Mouse (Mus musculus) kidney, postnatal 36 days (tissue): ENCODE data around the gene Gm43517.

Experiments used
- DNase-seq, 2 experiments: peaks; one replicate each; pipeline ENCODE4 v3.0.0; 2021 to 2022; ENCODE audit warnings: mixed read lengths in 2 of 2

The Gm43517 gene

DNA sequence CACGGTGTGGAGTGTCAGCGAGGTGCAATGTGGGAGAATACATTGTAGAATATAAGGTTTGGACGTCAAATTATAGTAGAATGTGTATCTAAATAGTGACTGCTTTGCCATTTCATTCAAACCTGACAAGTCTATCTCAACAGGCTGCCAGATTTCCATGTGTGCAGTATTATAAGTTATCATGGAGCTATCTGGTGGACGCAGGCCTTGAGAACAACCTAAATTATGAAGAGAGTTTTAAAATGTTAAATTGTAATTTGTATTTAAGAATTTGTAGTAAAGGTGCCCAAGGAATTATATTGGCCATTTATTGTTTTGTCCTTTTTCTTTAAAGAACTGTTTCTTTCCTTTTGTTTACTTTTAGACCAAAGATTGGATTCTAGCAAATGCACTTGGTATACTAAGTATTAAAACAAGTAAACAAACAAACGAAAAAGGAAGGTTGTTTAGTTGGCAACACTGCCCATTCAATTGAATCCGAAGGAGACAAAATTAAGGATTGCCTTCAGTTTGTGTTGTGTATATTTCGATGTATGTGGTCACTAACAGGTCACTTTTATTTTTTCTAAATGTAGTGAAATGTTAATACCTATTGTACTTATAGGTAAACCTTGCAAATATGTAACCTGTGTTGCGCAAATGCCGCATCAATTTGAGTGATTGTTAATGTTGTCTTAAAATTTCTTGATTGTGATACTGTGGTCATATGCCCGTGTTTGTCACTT is 1.3 kb downstream of the Gm43517 start:
- DNase-seq, result no peak

DNA sequence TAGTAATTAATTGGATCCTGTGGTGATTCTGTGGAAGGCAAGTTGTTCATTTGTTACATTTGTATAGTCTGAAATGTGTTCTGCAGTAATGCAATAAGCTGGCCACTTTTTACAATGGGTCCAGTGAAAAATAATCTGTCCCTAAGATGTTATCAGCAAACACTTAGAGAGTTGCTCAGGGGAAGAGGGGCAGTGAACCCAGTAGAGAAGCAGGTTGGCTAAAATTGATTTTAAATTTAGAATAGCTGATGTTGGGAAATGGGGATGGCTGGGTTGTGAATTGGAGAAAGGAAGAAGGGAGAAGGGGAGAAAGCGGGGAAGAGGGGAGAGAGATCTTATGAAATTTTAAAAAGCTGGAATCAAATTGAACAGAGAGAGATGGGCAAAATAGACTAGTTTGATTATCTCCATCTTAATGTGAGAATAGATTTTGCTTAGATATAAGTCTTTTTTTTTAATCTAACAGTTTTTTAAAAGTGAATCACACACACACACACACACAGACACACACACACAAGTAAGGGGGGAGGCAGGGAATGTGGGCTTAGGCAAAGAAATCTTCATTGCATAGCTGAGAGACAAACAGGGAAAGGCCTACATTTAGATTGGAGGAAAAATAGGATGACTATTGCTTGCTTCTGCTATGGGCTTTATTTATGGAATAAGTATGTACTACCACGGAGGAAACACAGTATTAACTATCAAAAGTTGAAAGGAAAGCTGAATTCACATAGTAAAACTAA is 3.1 kb downstream of the Gm43517 start:
- DNase-seq, result no peak

DNA sequence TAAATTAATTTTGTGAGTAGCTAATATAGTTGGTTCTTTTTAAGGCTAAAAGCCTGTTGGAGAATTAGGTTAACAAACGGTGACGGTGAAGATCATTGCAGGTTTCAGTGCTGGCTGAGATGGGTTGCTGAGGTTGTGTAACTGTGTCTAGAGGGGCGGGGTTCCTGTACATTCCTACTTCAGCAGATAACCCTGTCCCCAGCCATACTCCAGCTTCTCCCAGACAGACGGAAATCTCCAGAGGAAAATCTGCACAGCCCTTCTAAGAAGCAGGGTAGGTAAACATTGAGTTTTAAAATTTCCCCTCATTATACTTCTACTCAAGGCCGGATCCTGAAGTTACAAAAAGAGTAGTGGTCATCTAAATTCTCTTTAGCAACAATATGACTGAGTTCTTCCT is 4.7 kb downstream of the Gm43517 start:
- DNase-seq, result no peak

DNA sequence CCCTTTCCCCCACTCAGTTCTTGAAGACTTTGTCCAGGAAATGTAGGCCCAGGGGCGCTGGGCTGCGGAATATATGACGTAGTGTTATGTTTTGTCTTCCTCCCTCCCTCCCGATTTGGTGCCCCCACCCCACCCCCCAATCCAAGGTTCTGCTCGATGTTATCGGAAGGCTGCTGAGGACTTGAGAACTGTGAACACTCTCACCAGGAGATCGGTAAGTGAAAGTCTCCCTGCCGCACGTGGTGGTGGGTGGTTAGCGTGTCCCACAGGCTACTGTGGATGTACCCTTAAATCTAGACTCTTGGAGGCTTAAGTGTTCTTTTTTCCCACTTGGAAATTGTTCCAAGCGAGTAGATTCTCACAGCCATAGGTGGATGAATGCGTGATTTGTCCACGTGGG is 5.3 kb downstream of the Gm43517 start:
- DNase-seq, result no peak

DNA sequence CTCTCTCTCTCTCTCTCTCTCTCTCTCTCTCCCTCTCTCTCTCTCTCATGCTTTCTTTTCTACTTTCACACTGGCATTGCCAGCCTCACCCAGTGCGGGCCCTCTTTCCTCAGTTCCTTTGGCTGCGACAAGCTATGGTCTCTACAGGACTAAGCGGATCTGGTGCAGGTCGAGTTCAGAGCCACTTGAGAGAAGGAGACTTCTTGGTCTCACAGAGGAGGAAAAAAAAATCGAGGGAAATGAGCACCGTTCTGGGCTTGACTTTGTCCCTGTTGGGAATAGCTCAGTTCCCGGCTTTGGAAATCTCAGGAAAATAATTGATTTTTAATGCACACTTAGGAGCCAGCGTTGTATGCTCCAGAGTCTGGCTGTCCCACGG is 5.9 kb downstream of the Gm43517 start:
- DNase-seq, result no peak

DNA sequence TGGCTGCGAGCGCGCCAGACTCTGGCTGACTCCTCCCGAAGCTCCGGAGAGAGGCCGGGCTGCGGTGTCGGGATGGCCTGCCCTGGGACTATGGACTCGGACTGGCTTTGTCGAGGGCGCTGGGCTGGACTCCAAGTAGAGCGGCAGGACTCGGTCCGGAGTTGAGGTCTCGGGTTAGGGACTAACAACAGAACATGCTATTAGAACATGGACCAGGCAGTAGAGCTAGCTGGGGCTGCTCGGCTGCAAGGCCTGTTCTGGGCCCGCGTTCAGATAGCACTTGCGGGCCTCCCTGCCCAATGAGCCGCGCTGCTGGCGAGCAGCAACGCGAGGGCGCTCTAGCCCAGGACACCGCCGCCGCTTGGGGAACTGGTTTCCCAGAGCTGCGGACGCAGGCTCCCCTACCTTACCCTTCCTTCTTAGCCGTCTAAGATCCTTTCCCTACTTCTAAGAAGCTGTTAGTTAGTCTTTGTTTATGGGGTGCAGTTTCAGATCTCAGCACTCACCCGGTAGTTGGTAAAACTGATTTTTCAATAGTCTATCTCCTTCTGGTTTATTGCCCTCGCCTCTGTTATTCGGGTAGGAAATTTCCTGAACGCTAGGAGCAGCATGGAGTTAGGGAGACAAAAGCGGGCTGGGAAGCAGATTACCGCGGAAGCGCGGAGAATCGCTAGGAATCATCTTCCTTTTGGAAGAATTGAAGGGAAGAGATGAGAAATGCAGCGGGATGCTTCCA is 6.5 kb downstream of the Gm43517 start:
- peak; percentile 59 to 79 for DNase-seq

DNA sequence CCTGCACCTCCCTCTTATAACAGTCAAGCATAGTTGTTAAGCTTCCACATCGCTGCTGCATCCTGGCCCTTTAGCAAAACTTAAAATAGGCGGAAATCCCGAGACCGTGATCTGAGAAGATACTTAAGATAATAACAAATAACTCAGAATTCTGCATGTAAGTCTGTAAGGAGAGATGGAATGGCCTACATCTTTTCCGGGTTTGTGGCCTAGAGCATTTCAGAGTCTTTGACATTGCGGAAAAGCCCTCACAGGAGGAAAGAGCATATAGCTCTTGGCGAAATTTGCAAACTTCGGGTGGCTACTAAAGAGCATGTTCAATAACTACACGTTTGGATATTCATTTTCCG is 7.0 kb downstream of the Gm43517 start:
- no peak for DNase-seq

DNA sequence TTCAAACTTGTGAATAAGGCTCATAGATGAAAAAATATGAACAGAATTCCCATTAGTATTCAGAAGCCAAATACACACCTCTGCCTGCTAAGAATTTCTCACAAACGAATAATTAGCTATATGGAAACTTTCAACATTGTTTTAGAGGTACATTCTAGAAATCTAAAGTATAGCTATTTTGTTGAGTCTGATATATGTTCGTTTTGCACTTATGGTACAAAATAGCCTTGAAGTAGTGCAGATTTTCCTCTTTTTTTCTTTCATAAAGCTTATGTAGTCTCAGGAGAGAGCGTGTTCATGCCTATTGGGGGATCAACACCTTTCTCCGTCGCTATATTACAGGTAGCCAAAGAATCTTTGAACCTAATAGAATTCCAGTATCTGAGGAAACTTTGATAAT is 7.9 kb downstream of the Gm43517 start:
- no peak for DNase-seq

DNA sequence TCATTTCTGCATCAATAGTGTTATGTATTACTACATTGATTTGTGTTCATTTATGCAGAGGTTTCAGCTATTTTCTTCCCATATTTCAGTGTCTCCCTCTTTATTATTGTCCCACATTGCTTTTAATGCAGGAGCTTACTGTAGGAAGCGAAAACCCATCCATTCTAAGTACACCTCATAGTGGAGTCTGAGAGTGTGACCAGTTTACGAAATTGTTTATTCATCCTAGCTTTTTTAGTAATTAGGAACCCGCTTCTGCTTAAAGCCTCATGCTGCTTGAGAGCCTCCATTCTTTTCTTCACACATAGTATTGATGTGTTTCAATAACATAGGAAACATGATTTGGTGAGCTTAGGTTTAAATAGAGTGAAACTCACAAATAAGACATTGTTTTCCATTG is 8.7 kb downstream of the Gm43517 start:
- DNase-seq, result no peak

DNA sequence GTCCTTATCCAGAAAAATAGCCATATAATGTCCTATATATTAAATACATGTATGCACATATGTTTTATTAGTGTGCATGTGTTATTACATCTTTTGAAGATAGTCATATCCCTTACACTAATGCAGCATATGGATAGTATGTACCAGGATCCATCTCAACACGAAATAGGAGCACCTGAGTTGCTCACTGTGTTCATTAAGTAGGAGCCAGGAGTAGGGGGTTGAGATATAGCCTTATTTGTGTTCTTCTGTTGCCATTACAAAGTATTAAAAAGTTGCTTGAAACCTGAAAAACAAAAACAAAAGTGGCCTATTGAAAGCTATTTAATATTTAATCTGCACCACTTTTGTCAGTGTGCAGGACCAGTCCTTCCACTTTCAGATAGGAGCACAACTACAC is 9.2 kb downstream of the Gm43517 start:
- DNase-seq, result no peak

DNA sequence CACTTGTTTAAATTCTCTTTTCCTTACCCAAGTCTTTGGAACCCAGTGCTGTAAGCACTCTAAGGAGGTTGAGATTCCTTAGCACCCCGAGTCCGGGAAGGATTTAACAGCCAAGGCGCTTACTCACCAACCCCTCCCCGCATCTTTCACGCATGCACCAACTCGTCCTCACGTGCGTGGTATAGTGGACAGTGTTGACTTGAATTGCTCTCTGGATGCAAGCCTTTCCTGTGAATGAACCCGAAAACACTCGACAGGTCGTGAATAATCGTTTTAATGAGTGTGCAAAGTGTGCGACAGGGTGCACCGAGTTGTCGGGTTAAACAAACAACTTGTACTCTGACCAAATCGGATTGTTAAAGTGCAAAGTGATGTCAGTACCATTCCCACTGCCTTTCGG is 9.9 kb downstream of the Gm43517 start:
- DNase-seq, result no peak

DNA sequence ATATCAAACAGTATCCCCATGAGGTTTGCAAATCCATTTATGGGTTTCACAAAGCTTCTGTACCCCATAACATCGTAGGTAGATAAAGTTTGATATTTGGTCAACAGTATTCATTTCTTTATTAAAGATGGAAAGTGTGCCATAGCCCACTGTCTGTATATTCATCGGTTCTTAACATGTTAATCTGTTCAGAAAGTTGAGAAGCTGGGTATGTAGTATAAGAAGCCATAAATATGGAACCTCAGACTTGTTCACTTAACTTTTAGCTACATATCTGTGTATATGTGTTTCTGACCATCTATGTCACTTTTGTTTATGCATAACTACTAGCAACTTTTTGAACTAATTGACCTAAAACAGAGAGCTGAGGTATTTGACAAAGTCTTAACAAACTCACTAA is 11.0 kb downstream of the Gm43517 start:
- DNase-seq, result no peak

DNA sequence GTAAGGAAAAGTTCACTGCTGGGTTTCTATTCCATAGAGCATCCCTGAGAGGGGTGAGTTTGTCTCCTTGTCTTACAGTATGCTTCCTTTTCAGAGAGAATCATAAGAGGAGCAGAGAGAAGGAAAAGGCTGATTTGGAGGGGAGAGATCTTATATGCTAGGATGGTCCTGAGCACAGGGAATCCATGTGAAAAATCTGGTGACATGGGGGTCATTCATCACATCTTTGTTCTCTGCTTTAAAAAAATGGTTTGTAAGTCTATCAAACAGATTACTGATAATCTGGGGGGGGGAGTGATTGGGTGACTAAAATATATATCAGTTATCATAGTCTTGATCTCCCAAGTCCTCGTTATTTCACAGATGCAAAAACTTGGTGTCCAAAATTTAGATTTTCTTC is 11.8 kb downstream of the Gm43517 start:
- no peak for DNase-seq

DNA sequence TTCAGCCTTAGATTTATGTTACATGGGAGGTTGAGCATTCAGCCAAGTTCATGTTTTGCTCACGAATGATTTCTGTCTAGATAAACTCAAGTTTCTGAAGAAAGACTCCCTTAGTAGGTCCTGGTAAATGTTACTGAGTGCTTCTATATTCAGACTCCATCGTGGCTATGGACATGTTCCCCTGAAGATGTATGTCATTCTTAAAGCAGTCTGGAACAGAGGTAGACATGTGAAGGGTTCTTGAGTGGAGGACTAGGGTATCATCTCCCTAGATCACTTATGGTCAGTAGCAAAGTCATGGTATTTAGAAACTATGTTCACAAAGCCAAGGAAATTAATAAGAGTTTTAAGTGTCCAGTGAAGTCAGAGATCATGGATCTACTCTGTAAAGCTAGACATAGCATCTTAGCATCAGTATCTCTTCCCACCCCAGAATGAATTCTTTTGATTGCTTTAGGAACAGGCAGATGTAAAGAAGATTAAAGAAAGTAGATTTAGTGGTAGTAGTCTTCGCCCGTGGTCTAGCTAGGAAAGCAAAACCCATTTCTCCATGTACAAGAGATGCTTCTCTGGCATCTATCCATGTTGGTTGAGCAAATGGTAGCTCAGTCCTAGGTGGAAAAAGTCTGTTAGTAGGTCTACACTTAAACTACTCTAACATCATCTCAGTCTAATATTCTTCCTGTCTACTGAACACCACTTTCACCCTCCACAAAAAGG is 12.6 kb downstream of the Gm43517 start:
- DNase-seq, result no peak

DNA sequence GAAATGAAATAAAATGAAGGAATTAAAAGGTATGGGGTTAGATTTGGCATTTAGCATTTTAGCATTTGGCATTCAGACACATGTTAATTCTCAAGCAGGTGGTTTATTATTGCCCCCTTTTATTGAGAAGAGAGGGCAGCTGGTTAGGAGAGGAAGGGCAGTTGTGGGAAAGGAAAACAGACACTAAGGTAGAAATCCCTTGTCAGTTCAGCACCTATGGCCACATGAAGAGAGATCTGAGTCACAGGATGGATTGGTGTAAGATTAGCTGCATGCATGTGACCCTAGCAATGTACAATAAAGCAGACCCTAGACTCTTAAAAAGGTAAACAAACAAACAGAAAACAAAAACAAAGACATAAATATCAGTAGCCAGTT is 13.2 kb downstream of the Gm43517 start:
- no peak for DNase-seq

DNA sequence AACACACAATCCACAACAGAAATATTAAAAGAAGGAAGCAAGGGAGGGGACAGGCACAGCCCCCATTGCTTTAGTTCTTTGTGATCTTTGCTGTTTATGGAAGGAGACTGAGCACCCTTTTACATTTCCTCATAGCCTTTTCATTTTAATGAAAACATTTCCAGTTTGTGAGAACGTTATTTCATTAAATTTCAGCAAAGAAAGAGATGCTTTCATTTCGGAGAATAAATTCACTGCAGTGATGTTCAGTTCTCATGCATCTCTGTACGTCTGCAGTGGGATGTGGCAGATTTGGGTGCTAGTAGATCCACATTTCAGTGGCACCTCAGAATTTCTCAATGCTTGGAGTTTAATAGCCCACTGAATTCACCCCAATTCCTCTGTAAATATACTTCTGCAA is 13.7 kb downstream of the Gm43517 start:
- no peak for DNase-seq

DNA sequence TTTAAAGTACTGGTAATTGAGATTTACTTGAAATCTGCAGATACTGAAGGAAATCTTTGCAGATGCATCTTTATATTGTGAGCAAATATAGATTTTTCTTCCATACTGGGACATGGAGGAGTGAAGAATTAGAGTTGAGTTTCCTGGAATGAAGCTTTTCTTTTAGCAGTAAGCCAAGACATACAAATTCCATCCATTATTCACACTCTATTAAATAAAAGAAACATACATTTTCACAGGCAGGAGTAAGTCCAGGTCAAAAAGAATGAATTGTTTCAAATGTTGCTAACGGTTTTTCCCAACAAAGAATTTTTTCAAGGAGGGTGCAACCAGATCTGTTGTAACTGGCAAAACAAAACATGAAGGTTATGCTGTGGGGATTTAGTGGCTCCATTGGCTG is 14.6 kb downstream of the Gm43517 start:
- no peak for DNase-seq

DNA sequence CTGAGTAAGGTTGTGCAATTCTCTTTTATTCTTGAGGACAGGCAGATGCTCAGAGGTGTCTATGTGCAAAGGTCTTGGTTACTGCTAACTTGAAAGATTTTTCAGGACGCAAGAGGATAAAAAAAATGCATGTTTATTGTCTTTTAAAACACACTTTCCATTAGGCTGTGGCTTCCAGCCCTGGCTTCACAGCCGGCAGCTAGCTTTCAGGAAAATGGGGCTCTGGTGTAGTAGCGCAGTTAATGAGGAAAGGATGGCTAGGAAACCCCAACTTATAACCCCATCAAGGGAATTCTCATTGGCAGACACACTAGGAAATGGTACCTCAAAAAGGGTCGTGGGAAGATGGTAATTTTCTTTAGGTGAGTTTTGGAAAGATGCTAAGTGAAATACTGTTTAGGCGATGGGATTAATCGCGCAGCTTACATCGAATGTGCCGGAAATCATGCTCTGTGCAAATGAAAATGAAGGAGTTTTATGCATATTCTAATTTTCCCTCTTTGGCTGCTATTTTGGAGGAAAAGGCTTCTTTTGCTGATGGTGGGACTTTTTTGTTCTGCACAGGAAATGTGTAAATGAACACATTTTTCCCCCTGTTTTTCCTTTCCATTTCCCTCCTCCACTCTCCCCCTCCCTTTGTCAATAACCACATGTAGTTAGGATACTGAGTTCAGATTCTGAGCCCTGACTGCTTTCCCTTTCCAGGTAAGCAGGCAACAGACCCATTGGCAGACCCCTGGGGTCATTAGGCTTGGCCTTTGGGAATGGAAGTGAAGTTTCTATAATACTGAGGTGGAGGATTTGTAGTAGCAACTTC is 15.3 kb downstream of the Gm43517 start:
- no peak for DNase-seq

DNA sequence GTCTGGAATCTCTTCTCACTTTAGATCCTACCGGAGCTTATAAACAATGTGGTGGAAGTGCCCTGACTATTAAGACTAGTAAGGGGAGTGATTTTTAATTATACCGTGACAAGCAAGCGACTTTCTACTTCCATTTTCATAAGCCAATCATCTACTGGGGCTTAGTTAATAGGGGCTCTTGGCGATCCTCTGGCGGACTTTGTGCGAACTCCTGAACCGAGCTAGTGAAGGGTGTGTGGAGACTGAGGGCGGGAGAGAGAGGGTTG is 15.8 kb downstream of the Gm43517 start:
- DNase-seq, result no peak

DNA sequence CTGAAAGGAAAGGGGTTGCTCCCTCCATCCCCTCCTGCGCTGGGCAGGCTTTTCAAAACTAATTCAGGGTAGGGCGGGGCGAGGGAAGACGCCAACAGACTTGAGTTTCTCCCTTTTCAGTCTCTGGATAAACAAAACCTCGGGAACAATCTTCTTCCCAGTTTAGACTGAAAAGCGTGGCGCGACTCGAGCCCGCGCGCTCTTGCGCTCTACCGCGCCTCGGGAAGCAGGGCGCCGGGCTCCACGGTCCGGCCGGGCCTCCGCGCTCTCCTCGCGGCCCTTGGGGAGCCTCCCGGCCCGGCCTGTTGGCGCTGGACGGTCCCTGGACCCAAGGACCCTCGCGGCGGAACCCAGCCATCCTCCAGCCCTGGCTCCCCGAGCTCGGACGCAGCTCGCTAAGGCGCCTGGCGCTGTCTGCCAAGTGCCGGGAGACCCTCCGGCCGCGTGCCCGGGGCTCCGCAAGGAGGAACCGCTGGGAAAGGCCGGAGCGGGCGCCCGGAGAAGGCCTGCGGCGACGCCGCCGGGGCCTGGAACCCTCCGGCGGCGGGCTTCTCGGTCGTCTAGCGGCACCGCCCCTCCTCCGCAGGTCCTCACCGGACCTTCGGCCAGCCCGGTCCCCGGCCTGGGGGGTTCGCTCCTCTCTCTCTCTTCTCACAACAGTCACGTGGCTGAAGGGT is 16.3 kb downstream of the Gm43517 start:
- peak in 1 of 2 experiments; percentile 6 for DNase-seq

DNA sequence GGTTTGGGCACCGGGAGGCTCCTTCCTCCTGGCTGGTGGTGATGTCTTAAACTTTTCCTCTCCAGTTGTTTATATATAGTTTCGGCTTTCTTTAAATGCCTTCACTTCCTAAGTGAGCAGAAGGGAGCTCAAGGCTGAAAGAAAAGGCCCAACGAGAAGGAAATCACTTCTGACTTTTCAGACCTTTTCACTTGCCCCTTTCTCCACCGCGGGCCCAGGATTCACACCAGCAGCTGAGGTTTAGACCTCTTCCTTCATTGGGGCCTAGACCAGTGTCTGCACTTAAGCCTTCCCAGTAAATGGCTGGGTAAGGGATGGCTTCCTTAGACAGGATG is 16.8 kb downstream of the Gm43517 start:
- DNase-seq, result no peak

DNA sequence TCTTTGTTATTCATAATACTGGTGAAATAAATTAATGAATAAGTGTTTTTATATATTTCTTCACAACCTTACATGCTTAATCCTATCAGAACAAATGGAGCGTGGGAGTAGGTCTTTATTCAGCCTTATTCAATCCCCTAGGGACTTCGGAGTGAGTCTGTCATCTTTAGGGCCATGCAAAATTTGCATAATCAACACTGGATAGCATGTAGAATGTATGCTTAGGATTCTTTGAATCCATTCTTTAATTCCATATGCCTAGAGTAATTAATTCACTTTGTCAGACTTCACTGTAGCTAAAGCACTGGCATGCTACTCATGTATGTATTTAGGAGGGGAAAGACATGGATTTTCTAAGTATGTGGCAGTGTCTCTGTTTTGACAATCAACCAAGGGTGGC is 24.9 kb downstream of the Gm43517 start:
- no peak for DNase-seq

DNA sequence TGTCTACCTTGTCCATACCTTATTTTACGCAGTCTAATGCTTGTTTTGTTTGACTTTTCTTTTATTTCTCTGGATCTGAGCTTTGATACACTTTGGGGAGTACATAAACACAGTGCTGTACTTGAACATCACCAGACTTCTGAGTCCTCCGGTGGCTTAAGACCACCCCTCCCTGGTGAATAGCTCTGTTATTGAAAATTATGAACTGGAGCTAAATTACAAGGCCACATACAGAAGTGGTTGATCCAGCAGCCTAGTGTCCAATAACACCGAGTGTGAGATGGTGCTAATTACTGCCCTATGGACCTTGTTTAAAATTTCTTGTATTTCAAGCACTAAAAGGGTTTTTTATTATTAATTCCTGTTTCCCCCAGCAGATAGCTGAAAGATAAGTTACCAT is 33.0 kb downstream of the Gm43517 start:
- DNase-seq, result no peak
